Mouse (Mus musculus) activated CD4-positive, CD25-positive, alpha-beta regulatory T cell, adult 4 months (primary cell): Measurements from ENCODE around the gene Adamtsl3. TPM values are rescaled to one million over a fixed set of nuclear protein-coding genes. Genes with fewer than 3 reads are reported as not detected.

ENCODE experiments used
- ATAC-seq: one replicate; pipeline ENCODE4 v1.8.0; 2017
- polyA plus RNA-seq, 2 experiments: library from polyadenylated mRNA; unstranded; fragments of 100-300 nt; shearing (Covaris generic); gene quantifications; one replicate each; pipeline ENCODE4 v1.2.1; 2017

Adamtsl3 gene
- polyA plus RNA-seq, 2 experiments from 2014 or later = 0.34 TPM; not detected in 1

- no peak for ATAC-seq
Observed at GRCm38 (mm10) chr7:82531376-82531775, 195.9 kb downstream of the Adamtsl3 start.

GRCm38 (mm10) chr7:82533188-82533587 is 197.7 kb downstream of the Adamtsl3 start:
- ATAC-seq = no peak

GRCm38 (mm10) chr7:82533747-82534504 is 198.4 kb downstream of the Adamtsl3 start:
- ATAC-seq = no peak

- ATAC-seq = no peak
Observed at GRCm38 (mm10) chr7:82544390-82544919, 209.0 kb downstream of the Adamtsl3 start.

- ATAC-seq = no peak
Observed at GRCm38 (mm10) chr7:82552005-82552404, 216.5 kb downstream of the Adamtsl3 start.

- no peak for ATAC-seq
Observed at GRCm38 (mm10) chr7:82555803-82556202, 220.3 kb downstream of the Adamtsl3 start.

- no peak for ATAC-seq
Observed at GRCm38 (mm10) chr7:82556417-82556816, 220.9 kb downstream of the Adamtsl3 start.

- ATAC-seq = no peak
Observed at GRCm38 (mm10) chr7:82557111-82557510, 221.6 kb downstream of the Adamtsl3 start.

GRCm38 (mm10) chr7:82566688-82567087 is 231.2 kb downstream of the Adamtsl3 start:
- no peak for ATAC-seq

- no peak for ATAC-seq
Observed at GRCm38 (mm10) chr7:82567811-82568210, 232.3 kb downstream of the Adamtsl3 start.

- ATAC-seq = no peak
Observed at GRCm38 (mm10) chr7:82572981-82573380, 237.5 kb downstream of the Adamtsl3 start.

GRCm38 (mm10) chr7:82580007-82580406 is 244.5 kb downstream of the Adamtsl3 start:
- ATAC-seq = no peak

GRCm38 (mm10) chr7:82581802-82582201 is 246.3 kb downstream of the Adamtsl3 start:
- no peak for ATAC-seq

GRCm38 (mm10) chr7:82582534-82582933 is 247.0 kb downstream of the Adamtsl3 start:
- no peak for ATAC-seq

GRCm38 (mm10) chr7:82590931-82591330 is 255.4 kb downstream of the Adamtsl3 start:
- ATAC-seq = no peak

- ATAC-seq = no peak
Observed at GRCm38 (mm10) chr7:82602008-82602407, 266.5 kb downstream of the Adamtsl3 start.

- no peak for ATAC-seq
Observed at GRCm38 (mm10) chr7:82605425-82605824, 269.9 kb downstream of the Adamtsl3 start.

GRCm38 (mm10) chr7:82609629-82610028 is 274.1 kb downstream of the Adamtsl3 start:
- ATAC-seq = no peak

GRCm38 (mm10) chr7:82625342-82625741 is 289.8 kb downstream of the Adamtsl3 start:
- no peak for ATAC-seq

- no peak for ATAC-seq
Observed at GRCm38 (mm10) chr7:82647183-82647582, 311.7 kb downstream of the Adamtsl3 start.

- ATAC-seq = no peak
Observed at GRCm38 (mm10) chr7:82647909-82648308, 312.4 kb downstream of the Adamtsl3 start.

GRCm38 (mm10) chr7:82648353-82649080 is 313.0 kb downstream of the Adamtsl3 start, which contains the start of the genes Saxo2 and Efl1:
TSS of gene Saxo2 (minus strand) at chr7:82648528.
TSS of gene Efl1 (plus strand) at chr7:82648614.
- peak; percentile 99 for ATAC-seq

GRCm38 (mm10) chr7:82649081-82649445 is 313.6 kb downstream of the Adamtsl3 start:
- peak; percentile 48 for ATAC-seq
